Mouse (Mus musculus) liver (tissue): Measurements from ENCODE around the gene Fkbp15.
A peak's percentile ranks its signal among the peaks of the same experiment; 100 is the strongest.
"Not testable (repeated sequence)": the region's sequence is repeated elsewhere in the genome, so short reads cannot be mapped to it uniquely, and the experiment has no call there.

Source experiments
- DNase-seq: peaks from one replicate; pipeline ENCODE4 v3.0.0-alpha.2; 2020; ENCODE audit warnings: mixed read lengths

Fkbp15 gene

DNA sequence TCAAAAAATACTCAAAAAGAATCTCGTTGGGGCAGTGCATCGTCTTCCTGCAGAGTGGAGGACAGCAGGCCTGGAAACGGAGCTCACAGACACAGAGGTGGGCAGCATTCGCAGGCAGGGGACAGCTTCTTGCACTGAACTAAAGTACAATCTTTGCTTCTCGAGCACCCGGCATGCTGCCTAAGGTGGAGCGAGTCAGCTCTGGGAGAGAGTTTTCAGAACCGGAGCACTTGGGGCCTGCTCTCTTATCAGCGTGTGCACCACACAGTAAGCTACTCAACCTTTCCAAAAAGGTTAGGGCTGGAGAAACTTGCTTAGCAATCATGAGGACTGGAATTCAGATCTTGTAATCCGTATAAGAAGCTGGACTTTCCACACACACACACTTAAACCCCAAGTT, 83.7 kb downstream of the Fkbp15 start:
- no peak for DNase-seq

DNA sequence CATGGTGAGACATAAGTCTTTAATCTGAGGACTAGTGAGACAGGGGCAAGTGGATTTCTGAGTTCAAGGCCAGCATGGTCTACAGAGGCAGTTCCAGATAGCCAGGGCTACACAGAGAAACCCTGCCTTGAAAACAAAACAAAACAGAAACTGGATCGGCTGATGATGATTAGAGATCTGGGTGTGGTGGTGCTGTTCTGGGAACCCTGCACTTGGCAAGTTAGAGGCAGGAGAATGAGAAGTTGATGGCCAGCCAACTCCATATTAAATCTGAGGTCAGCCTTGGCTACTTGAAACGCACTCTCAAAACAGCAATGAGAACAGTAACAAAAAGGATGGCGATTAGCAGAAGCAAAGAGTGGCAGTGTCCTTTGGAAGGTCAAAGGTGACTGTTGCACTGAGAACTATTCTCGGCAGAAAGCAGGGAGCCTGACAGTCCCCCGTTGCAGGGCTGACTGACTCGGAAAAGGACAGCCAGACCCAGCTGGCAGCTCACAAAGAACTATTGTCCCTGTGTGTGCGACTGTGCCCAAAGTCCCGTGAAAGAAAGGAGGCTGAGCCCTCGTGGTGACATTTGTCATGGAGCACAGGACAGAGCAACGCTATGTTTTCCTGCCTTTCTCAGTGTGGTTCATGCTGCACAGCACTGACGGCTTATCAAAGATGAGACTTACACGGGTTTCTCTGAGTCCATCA, 85.4 kb downstream of the Fkbp15 start:
- no peak for DNase-seq

DNA sequence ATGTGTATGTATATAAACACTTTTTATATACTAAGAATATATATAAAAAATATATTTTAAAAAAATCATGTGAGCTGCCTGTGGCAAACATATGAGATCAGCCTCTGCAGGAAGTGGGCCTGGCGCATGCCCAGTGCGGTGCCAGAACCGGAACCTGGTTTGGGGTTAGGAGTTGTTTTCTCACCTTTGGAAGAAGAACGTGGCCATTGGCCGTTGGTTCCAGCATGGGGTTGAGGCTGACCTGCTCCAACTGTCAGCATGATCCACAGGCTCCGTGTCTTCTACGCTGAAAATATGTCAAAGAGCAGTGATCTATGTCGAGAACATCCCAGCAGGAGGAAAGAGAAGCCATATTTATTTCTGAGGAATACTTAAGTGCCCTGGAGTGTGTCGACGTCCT, 86.4 kb downstream of the Fkbp15 start:
- DNase-seq, result no peak

DNA sequence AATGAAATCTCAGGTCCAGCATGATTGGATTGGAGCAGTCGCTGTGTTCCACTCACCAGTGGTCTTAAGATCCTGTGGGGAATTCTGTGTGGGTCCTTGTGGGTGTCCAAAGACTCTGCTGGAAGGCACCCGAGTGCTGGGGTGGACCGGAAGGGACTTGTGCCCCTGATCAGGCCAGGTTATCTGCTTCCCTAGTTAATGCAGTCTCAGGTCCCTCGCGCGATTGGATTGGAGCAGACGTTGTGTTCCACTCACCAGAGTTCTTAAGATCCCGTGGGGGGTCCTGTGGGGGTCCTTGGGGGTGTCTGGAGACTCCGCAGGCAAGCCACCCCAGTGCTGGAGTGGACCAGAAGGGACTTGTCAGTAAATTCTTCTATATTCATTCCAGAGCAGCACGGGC, 87.7 kb downstream of the Fkbp15 start:
- no peak for DNase-seq

DNA sequence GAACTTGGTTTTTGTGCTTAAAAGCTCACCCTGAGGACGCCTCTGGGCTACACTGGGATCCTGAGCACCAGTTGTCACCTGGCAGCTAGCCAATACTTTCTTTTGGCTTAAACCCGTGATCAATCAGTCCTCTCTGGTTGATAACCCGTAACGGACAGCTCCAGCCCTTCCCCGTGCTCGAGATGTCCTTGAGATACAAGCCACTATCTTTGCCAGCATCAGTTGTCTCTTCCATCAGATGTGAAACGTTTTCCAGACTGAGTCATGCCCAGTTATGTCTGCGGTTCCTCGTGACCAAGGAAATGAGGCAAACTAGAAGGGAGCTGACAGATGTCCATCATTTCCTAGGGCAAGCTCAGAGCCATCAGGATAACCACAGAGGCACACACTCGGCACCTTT, 93.2 kb downstream of the Fkbp15 start:
- no peak for DNase-seq

DNA sequence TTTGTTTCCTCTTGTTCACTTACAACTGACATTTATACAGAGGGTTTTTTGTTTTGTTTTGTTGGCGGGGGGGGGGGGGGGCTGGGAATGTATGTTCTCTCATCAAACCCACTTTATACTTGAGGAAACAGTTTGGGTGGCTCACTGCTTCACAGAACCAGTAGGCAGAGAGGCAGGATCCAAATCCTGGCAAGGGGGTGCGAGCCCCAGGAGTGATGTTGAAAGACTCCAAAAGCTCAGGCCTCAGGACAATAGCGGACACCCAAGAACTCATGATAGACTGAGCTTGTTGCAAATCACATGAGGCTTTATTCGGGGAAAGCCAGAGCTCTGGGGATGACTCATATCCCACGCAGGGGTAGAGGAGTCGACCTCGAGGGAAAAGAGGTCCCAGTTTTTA, 94.3 kb downstream of the Fkbp15 start:
- not testable (repeated sequence) for DNase-seq

DNA sequence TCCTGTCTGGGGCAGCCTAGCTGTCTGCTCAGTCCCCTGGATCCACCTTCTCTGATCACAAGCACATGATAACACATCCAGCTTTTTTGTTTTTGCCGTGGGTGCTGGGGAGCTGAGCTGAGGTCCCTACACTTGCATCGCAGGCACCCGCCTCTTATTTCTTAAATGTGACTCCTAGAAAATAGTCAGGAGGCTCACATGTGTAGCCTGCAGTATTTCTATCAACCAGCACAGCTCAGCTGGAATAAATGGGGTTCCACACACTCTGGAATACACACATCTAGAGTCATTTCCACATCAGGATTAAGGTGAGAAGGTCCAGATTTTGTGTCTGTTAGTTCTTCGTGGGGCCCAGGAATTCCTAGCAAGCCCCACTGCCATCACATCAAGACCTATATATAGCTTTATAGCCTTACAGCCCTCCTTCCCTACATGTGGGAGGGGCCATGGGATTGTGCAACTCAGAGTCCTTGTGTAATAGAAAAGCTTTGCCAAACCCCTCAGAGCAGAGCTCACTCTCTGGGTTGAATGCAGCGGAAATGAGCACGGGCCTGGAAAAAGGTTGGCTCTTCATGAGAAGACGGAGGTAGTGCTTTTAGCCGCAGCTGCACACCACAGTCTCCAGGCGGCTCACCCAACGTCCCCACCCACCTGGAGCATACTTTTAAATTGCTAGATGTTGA, 95.1 kb downstream of the Fkbp15 start:
- peak; percentile 53 for DNase-seq

DNA sequence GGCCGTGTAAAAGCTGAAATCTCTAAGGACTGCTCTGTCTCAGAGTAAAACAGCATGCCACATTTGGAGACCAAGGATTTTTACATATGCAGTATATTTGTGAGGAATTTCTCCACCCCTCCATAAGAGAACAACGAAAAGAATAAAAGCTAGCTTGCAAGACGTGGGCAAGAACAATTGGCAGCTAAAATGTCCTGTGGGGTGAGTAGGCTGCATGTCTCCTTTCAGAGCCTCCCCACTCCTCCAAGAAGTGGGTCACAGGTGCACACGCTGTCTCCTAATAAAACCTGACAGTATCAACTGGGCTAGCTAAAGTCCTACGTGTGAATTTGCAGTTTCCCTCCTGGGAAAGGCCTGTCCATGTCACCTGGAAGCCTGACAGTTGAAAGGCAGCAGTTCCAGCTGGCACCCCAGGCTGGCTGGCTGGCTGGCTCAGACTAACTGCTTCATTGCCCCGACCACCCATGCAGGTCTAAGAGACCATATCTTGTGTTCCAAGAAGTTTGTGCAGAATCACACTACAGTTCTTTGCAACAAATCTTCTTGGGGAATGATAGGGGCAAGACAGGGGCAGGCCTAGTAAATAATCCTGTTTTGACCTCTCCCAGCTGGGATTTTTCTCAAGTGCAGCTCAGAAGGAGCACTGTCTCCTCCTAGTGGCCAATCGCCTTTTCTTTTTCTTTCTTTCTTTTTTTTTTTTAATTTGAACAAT, 97.1 kb downstream of the Fkbp15 start:
- DNase-seq, result no peak

DNA sequence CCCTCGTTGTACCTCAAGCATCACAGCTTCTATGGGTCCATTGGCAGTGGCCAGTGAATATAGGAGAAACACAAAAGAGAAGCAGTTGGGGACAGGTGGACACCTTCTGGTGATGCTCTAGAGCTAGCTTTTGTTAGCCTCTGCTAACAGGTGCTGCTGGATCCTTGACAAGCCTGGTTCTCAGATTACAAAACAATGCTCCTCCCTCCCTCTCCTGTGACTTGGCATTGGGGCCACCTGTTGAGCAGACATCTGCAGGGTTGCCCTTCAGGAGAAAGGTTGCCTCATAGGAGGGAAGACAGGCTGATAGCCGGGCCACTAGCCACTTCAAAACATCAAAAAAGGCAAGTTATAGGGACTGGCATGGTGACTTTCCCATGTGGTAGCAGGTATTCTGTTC, 98.1 kb downstream of the Fkbp15 start, which contains the start of gene Slc31a2:
Gene Slc31a2, plus strand, starts transcription at position 287 of the 400 bp plus-strand sequence.
- DNase-seq, result no peak

DNA sequence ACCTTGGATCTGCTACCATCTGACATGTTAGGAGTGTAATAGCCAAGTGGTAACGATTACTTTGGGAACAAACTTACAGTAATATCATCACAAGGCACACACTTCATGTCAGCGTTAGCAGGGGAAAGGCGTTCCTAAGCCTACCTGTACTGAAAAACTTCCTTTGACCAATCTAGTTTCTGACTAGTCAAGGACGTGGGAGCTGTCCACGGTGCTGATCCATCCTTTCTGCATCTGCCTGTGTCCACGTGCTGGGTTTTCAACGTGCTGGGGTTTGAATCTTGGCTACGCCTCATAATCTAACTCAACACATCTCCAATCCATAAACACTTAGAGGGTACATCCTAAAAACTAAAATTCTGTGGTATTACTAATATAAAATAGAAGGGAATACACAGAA, 103.4 kb downstream of the Fkbp15 start:
- DNase-seq, result peak; percentile 62

DNA sequence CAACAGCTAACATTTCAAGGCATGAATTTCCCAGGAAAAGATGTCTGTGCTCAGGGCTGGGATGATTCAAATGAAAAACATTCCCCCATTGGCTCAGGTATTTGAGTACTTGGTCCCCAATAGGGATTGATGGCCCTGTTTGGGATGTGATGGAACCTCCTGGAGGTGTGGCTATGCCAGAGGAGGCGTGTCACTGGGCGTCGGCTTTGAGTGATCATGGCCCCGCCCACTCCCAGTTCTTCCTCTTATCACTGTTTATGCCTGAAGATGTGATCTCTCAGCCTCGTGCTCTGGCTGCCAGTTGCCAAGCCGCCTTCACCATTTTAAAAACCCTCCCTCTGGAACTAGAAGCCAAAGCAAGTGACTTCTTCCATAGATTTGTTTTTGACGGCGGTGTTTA, 105.8 kb downstream of the Fkbp15 start:
- no peak for DNase-seq

DNA sequence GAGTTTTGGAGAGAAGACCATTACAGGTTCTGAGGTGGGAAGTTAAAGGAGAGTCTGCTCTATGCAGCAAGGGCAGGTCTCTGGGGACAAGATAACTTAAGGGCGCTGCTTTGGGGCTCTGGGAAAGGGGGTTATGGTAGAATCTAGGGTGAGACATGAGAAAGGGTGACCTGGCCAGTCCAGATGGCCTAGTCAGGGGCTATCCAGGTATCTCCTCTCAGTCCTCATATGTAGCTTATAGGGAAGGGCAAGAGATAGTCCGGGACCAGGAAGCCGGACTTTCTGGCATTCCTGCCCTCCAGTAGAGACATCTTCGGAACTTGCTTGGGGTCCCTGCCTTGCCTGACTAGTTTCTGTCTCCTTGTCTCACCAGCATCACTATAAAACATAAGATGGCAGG, 108.6 kb downstream of the Fkbp15 start:
- DNase-seq, result no peak

DNA sequence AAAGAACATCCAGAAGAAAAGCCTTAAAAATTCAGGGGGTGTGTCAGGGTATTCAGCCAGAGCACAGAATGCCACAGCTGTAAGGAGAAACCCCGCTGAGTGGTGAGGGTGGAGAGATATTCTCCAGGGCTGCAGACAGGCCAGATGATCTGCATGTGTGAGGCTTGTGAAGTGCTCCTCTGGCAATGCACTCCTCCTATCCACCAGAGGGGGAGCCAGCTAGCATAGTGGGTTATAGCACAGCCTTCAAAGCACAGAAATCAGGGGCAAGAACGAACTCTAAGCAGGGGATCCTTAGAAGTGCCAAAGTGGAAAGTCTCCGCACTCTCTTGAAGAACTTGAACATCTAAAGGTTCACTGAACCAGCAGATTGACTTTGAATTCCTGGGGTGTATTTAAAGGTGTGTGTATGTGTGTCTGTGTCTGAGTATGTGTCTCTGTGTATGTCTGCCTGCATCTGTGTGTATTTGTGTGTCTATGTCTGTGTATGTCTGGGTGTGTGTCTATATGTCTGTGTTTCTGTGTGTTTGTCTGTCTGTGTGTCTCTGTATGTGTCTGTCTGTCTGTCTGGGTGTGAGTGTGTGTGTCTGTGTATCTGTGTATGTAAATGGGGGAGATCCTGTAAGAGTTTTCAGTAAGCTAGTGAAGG, 109.3 kb downstream of the Fkbp15 start:
- DNase-seq, result no peak
